Mouse (Mus musculus): ENCODE measurements around the gene Gm21970. TPM values are rescaled to one million over a fixed set of nuclear protein-coding genes. Genes with fewer than 3 reads are reported as not detected.

Gm21970 gene
- polyA plus RNA-seq, 1 experiment: not detected

DNA sequence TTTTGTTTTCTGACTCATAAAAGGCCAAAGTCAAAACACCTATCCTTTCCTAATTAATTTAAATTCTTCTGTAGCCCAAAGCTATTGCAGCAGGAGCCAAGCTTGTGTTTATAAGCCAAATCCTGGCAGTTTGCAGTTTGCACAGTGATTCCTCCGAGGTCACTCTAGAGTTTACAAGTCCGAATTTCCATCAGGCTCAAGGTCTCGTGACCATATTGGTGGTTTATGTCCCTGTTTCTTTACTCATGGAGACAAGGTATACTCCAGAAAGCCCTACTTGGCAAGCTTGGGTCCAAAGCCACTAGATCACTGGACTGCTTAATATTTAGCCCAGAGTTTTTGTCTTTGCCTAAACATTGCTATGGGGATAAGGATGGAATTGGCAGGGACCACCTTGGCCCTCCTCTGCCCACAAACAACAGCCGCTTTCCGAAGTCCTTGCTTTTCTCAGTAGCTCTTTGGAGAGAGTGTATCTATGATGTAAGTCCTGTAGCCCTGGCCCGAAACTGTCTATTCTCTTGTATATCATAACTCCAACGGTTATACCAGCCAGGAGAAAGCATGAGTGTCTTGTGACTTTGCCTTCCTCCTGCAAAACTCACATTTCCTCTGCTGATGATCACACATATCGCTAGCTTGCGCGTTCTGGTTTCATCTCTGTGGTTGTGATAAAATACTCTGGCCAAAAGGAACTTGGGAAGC is 5.0 kb upstream of the Gm21970 start:
- WGBS: 89% methylated on average over 10 of the region's 10 CpGs
- no peaks in the 10 kb centered on the region for H3K27me3 ChIP-seq (ENCODE audit: control insufficient read depth, insufficient read depth, low read length)
- H3K4me1 ChIP-seq (ENCODE audit: control insufficient read depth, insufficient read depth, insufficient read length): no peaks in the 10 kb centered on the region
- no peak overlapping the region for H3K4me3 ChIP-seq (ENCODE audit: extremely low read depth, insufficient read depth, insufficient read length)
- peaks cover 38% of the 10 kb centered on the region for H3K36me3 ChIP-seq (ENCODE audit: control insufficient read depth, insufficient read depth, low read length)
- TF ChIP-seq CTCF (IDR thresholded peaks at IDR 0.05; ENCODE audit: extremely low read depth, insufficient read depth, insufficient read length, insufficient replicate concordance) (no peak), POLR2A (IDR thresholded peaks at IDR 0.05; ENCODE audit: low read depth, low read length) (no peak)
- no peak overlapping the region for H3K27ac ChIP-seq (ENCODE audit: insufficient read depth, low read length)
- DNase-seq (ENCODE audit: low read depth in 1 of 2, low spot score in 2 of 2): no peak

DNA sequence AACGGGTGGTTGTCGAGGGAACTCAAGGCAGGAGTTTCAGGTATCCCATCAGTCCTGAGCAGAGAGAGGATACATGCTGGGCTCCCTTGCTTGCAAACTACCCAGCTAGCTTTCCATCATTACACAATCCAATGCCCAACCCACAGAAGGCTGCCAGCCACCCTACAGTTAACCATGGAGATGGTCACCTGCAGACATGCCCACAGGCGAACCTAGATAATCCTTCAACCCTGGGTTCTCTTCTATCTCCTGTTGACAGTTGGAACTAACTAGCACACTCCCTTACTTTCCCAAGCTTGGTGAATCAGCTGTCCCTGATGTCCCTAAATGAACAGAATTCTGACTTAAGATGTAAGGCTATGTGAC is 4.4 kb upstream of the Gm21970 start:
- no peak overlapping the region for H3K27ac ChIP-seq (ENCODE audit: insufficient read depth, low read length)
- H3K4me3 ChIP-seq (ENCODE audit: extremely low read depth, insufficient read depth, insufficient read length): no peak overlapping the region
- WGBS: 83% methylated on average over 3 of the region's 3 CpGs
- no peaks in the 10 kb centered on the region for H3K4me1 ChIP-seq (ENCODE audit: control insufficient read depth, insufficient read depth, insufficient read length)
- no peak for TF ChIP-seq CTCF (IDR thresholded peaks at IDR 0.05; ENCODE audit: extremely low read depth, insufficient read depth, insufficient read length, insufficient replicate concordance)
- TF ChIP-seq POLR2A (IDR thresholded peaks at IDR 0.05; ENCODE audit: low read depth, low read length): no peak
- DNase-seq (ENCODE audit: low read depth in 1 of 2, low spot score in 2 of 2): no peak
- H3K27me3 ChIP-seq (ENCODE audit: control insufficient read depth, insufficient read depth, low read length): no peaks in the 10 kb centered on the region
- peaks cover 37% of the 10 kb centered on the region for H3K36me3 ChIP-seq (ENCODE audit: control insufficient read depth, insufficient read depth, low read length)

DNA sequence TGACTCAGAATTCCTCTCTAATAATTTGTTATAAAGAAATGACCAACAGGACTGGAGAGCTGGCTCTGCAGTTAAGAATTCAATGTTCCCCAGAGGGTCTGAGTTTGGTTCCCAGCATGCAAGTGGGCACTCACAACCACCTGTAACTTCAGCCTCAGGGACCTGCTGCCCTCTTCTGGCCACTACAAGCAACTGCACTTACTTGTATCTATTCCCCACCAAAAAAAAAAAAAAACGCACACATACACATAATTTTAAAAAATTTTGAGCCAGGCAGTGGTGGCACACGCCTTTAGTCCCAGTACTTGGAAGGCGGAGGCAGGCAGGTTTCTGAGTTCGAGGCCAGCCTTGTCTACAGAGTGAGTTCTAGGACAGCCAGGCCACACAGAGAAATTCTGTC is 1.4 kb upstream of the Gm21970 start:
- no peak for DNase-seq (ENCODE audit: low read depth in 1 of 2, low spot score in 2 of 2)
- H3K27me3 ChIP-seq (ENCODE audit: control insufficient read depth, insufficient read depth, low read length): no peaks in the 10 kb centered on the region
- H3K27ac ChIP-seq (ENCODE audit: insufficient read depth, low read length): no peak overlapping the region
- H3K4me1 ChIP-seq (ENCODE audit: control insufficient read depth, insufficient read depth, insufficient read length): no peaks in the 10 kb centered on the region
- peaks cover 44% of the 10 kb centered on the region for H3K36me3 ChIP-seq (ENCODE audit: control insufficient read depth, insufficient read depth, low read length)
- 94% methylated on average over 4 of the region's 4 CpGs for WGBS
- no peak for TF ChIP-seq POLR2A (IDR thresholded peaks at IDR 0.05; ENCODE audit: low read depth, low read length)
- peak; percentile 44; the same call in 1 of the 2 replicates for TF ChIP-seq CTCF (IDR thresholded peaks at IDR 0.05; ENCODE audit: extremely low read depth, insufficient read depth, insufficient read length, insufficient replicate concordance)
- H3K4me3 ChIP-seq (ENCODE audit: extremely low read depth, insufficient read depth, insufficient read length): no peak overlapping the region

DNA sequence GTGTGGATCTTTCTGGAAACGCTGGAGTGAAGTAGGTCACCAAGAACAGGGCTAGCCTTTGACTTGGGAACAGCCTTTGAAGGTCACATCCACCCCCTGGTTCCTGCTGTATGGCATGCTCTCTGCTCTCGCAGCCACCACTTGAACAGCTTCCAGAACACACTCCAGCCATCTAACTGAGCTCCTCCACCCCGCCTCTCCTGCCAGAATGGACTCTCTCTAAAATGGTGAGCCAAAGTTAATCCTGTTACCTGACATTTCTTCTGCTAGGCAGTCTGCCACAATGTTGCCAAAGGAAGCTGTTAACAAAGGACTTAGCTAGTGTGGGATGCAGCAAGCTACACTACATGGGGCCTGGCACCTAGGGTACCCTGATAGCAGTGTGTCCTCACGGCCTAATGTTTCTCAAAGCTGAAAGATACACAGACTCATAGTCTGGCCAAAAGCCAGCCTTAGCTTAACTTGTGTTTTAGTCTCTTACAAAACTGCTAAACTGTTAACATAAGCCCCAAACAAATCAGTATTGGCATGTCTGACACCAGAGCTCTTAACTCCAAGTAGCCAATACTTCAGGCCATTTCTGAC is 3.4 kb downstream of the Gm21970 start:
- Histone ChIP-seq H3K4me3 (ENCODE audit: extremely low read depth, insufficient read depth, insufficient read length) (no peak overlapping the region), H3K27ac (ENCODE audit: insufficient read depth, low read length) (no peak overlapping the region), H3K36me3 (ENCODE audit: control insufficient read depth, insufficient read depth, low read length) (peaks cover 26% of the 10 kb centered on the region), H3K27me3 (ENCODE audit: control insufficient read depth, insufficient read depth, low read length) (no peaks in the 10 kb centered on the region), H3K4me1 (ENCODE audit: control insufficient read depth, insufficient read depth, insufficient read length) (peaks cover 4% of the 10 kb centered on the region; the same call in 1 of the 2 replicates)
- WGBS: 90% methylated on average over 4 of the region's 4 CpGs
- DNase-seq (ENCODE audit: low read depth in 1 of 2, low spot score in 2 of 2): no peak
- no peak for TF ChIP-seq POLR2A (IDR thresholded peaks at IDR 0.05; ENCODE audit: low read depth, low read length)
- no peak for TF ChIP-seq CTCF (IDR thresholded peaks at IDR 0.05; ENCODE audit: extremely low read depth, insufficient read depth, insufficient read length, insufficient replicate concordance)

DNA sequence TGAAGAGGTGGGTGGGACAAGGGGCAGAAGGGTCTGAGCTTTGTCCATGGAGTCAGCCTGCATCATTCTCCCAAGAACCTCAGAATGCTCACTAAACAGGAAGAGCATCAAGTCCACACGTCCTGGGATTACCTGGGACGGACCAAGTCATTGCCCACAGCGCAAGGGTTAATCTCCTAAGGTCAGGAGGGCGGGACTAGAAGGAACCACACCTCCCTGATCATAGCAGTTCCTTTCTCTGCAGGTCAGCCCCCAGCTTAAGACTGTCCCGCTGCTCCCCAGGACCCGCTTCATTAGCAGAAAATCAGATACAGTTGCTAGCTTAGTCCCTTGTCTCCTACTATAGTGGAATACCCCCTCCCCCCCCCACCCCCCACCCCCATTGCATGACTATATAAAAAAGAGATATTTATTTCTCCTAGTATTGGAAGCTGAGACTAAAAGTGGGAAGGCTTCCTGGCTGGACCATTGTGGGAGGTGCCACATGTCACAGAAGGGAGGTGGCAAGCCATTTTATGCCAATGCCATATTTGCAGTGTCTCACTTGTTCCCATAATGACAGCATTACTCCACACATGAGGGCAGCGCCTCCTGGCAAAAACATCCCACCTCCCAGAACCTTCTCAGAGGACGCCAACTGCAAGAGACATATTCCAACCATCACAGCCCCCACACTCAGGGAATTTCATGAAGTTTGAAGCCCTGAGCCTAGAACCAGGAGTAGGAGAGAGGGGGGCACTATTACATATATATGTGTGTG is 4.3 kb downstream of the Gm21970 start:
- H3K27ac ChIP-seq (ENCODE audit: insufficient read depth, low read length): no peak overlapping the region
- peaks cover 26% of the 10 kb centered on the region for H3K36me3 ChIP-seq (ENCODE audit: control insufficient read depth, insufficient read depth, low read length)
- no peak overlapping the region for H3K4me3 ChIP-seq (ENCODE audit: extremely low read depth, insufficient read depth, insufficient read length)
- no peaks in the 10 kb centered on the region for H3K27me3 ChIP-seq (ENCODE audit: control insufficient read depth, insufficient read depth, low read length)
- peaks cover 4% of the 10 kb centered on the region; the same call in 1 of the 2 replicates for H3K4me1 ChIP-seq (ENCODE audit: control insufficient read depth, insufficient read depth, insufficient read length)
- no peak for DNase-seq (ENCODE audit: low read depth in 1 of 2, low spot score in 2 of 2)
- no peak for TF ChIP-seq POLR2A (IDR thresholded peaks at IDR 0.05; ENCODE audit: low read depth, low read length)
- TF ChIP-seq CTCF (IDR thresholded peaks at IDR 0.05; ENCODE audit: extremely low read depth, insufficient read depth, insufficient read length, insufficient replicate concordance): no peak
- WGBS: 84% methylated on average over 8 of the region's 8 CpGs

DNA sequence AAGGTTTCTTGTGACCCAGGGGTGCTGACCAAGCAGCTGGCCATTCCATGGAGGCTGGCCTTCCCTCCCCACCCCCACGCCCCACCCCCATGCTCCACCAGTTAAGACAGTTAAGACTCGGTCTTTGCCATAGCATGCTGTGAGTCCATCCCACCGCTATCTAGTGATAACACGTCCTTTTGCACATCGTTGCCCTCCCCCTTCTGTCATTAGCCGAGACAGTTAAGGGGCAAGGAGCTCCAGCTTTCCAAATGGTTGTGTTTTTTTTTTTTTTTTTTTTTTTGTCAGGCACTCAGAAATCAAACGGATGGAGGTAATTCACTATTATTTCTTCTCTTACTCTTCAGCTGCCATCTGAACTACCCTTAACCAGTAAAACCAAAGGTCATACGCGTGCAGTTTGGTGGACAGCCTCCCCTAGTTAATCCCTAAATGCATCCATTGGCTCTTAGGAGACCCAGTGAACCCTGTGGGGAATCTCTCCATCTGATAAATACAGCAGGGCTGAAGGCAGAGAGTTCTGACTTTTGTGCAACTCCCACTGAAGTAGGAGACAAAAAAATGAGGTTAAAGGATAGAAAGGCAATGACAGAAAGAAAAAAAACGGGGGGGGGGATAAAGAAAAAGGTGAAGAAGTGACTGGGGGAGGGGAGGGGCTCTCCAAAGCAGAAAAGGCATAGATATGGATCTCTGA is 5.5 kb downstream of the Gm21970 start:
- 85% methylated on average over 10 of the region's 10 CpGs for WGBS
- no peak overlapping the region for H3K4me3 ChIP-seq (ENCODE audit: extremely low read depth, insufficient read depth, insufficient read length)
- H3K27me3 ChIP-seq (ENCODE audit: control insufficient read depth, insufficient read depth, low read length): no peaks in the 10 kb centered on the region
- H3K36me3 ChIP-seq (ENCODE audit: control insufficient read depth, insufficient read depth, low read length): peaks cover 23% of the 10 kb centered on the region
- no peak for DNase-seq (ENCODE audit: low read depth in 1 of 2, low spot score in 2 of 2)
- H3K27ac ChIP-seq (ENCODE audit: insufficient read depth, low read length): no peak overlapping the region
- peaks cover 4% of the 10 kb centered on the region; the same call in 1 of the 2 replicates for H3K4me1 ChIP-seq (ENCODE audit: control insufficient read depth, insufficient read depth, insufficient read length)
- TF ChIP-seq CTCF (IDR thresholded peaks at IDR 0.05; ENCODE audit: extremely low read depth, insufficient read depth, insufficient read length, insufficient replicate concordance) (no peak), POLR2A (IDR thresholded peaks at IDR 0.05; ENCODE audit: low read depth, low read length) (no peak)
